Mouse (Mus musculus) ovary, postnatal 10 days (tissue): Measurements from ENCODE around the gene Tmem200a.

Source experiments
- DNase-seq: peaks from one replicate; pipeline ENCODE4 v3.0.0; 2022; ENCODE audit warnings: low spot score

Gene Tmem200a

DNA sequence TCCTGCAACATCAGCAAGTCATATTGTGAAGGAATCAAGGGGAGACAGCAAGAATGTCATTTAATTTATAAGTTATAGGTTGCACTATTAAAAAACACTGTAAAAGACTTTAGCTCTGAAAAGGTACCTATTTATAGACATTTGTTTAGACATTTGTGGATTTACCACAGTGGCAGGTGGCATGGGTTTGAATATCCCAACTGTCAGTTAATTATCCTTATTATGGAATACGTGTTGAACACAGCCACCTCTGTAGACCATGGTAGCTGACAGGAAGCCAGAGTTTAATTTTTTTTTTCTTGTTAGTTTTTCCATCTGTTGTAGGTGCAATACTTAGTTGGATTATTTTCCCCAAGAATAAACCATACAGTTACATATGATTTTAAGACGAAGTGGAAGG lies 194.3 kb downstream of the Tmem200a start:
- no peak for DNase-seq

DNA sequence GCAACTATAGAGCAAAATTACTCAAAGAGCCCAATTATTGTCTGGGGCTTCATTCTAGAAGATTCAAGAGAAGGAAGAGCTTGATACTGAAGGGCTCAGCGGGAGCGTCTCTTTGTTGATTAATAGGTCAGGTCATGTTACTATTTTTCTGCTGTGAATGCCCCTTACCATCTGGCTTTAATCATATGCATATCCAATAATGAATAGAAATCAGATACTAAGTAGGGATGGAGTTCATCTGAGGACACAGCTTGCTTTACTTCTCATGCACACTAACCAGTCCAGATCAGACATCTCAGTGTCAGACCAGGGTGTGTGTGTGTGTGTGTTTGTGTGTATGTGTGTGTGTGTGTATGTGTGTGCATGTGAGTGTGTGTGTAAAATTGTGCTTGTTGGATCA lies 201.1 kb downstream of the Tmem200a start:
- DNase-seq = no peak

DNA sequence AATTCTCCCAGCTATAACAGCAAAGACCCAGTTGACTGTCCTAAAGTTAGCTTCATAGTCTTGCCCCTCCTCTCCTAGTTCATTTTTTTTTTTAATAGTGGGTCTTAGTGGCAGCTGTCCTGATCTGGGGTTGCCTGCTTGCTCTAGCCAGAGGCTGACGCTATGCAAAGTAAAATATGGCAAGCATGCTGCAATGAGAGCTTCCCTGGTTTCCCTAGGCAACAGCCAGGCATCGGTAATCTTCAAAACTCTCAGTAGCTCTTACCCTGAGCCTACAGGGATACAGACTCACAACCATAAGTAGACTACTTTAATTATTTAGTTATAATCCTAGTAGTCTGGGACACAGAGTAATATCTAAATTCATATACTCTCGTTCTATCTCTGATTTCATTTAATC lies 202.0 kb downstream of the Tmem200a start:
- no peak for DNase-seq

DNA sequence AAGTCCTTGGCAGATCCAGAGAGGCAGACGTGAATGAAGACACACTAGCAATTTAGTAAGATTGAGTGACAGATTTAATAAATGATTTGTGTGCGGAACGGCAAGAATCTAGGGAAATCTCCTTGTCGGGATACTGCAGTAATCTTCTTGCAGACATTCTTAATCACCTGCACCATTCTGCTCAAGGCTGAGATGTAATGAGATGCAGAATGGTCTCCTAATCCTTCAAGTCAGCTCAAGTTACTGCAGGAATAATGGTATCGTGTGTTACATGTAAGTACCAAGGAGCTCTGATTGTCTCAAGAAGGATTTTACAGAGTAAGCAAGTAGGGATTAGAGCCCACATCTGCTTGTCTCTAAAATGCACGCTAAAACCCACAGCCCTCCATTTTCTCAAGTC lies 210.1 kb downstream of the Tmem200a start:
- no peak for DNase-seq
